Mouse (Mus musculus): Measurements from ENCODE around the gene Ank2. TPM values are rescaled to one million over a fixed set of nuclear protein-coding genes. Genes with fewer than 3 reads are reported as not detected.

Ank2 gene
- polyA plus RNA-seq, 1 experiment = 1.1 TPM

- Histone ChIP-seq H3K4me3 (ENCODE audit: low read depth, low read length) (no peak overlapping the region), H3K36me3 (ENCODE audit: control insufficient read depth, insufficient read depth, low read length) (no peaks in the 10 kb centered on the region), H3K4me1 (ENCODE audit: control insufficient read depth, insufficient read depth, insufficient read length, low read length) (no peaks in the 10 kb centered on the region), H3K27me3 (ENCODE audit: control insufficient read depth, insufficient read depth, low read length) (no peaks in the 10 kb centered on the region), H3K27ac (ENCODE audit: insufficient read depth, low read depth, low read length) (no peak overlapping the region)
- TF ChIP-seq POLR2A (IDR thresholded peaks at IDR 0.05; ENCODE audit: low read depth, low read length) (no peak), CTCF (IDR thresholded peaks at IDR 0.05; ENCODE audit: extremely low read depth, insufficient read length, insufficient replicate concordance, low read depth, low read length) (no peak)
These were observed 250.5 kb downstream of the Ank2 start for GRCm38 (mm10) chr3:127248611-127249010.

GRCm38 (mm10) chr3:127246989-127247708 is 252.0 kb downstream of the Ank2 start:
- H3K4me3 ChIP-seq (ENCODE audit: low read depth, low read length) = no peak overlapping the region
- H3K36me3 ChIP-seq (ENCODE audit: control insufficient read depth, insufficient read depth, low read length) = no peaks in the 10 kb centered on the region
- no peak overlapping the region for H3K27ac ChIP-seq (ENCODE audit: insufficient read depth, low read depth, low read length)
- no peaks in the 10 kb centered on the region for H3K27me3 ChIP-seq (ENCODE audit: control insufficient read depth, insufficient read depth, low read length)
- 77% methylated on average over 11 of the region's 11 CpGs for WGBS
- H3K4me1 ChIP-seq (ENCODE audit: control insufficient read depth, insufficient read depth, insufficient read length, low read length) = no peaks in the 10 kb centered on the region
- TF ChIP-seq POLR2A (IDR thresholded peaks at IDR 0.05; ENCODE audit: low read depth, low read length) (no peak), CTCF (IDR thresholded peaks at IDR 0.05; ENCODE audit: extremely low read depth, insufficient read length, insufficient replicate concordance, low read depth, low read length) (no peak)

- WGBS = 59% methylated on average over 10 of the region's 10 CpGs
- Histone ChIP-seq H3K4me3 (ENCODE audit: low read depth, low read length) (no peak overlapping the region), H3K4me1 (ENCODE audit: control insufficient read depth, insufficient read depth, insufficient read length, low read length) (no peaks in the 10 kb centered on the region), H3K27ac (ENCODE audit: insufficient read depth, low read depth, low read length) (no peak overlapping the region), H3K36me3 (ENCODE audit: control insufficient read depth, insufficient read depth, low read length) (no peaks in the 10 kb centered on the region), H3K27me3 (ENCODE audit: control insufficient read depth, insufficient read depth, low read length) (no peaks in the 10 kb centered on the region)
- TF ChIP-seq CTCF (IDR thresholded peaks at IDR 0.05; ENCODE audit: extremely low read depth, insufficient read length, insufficient replicate concordance, low read depth, low read length) (no peak), POLR2A (IDR thresholded peaks at IDR 0.05; ENCODE audit: low read depth, low read length) (no peak)
These were observed 255.1 kb downstream of the Ank2 start for GRCm38 (mm10) chr3:127243928-127244642.

- no peaks in the 10 kb centered on the region for H3K36me3 ChIP-seq (ENCODE audit: control insufficient read depth, insufficient read depth, low read length)
- no peaks in the 10 kb centered on the region for H3K27me3 ChIP-seq (ENCODE audit: control insufficient read depth, insufficient read depth, low read length)
- no peak overlapping the region for H3K4me3 ChIP-seq (ENCODE audit: low read depth, low read length)
- 82% methylated on average over 11 of the region's 11 CpGs for WGBS
- TF ChIP-seq CTCF (IDR thresholded peaks at IDR 0.05; ENCODE audit: extremely low read depth, insufficient read length, insufficient replicate concordance, low read depth, low read length) (no peak), POLR2A (IDR thresholded peaks at IDR 0.05; ENCODE audit: low read depth, low read length) (no peak)
- H3K27ac ChIP-seq (ENCODE audit: insufficient read depth, low read depth, low read length) = no peak overlapping the region
- no peaks in the 10 kb centered on the region for H3K4me1 ChIP-seq (ENCODE audit: control insufficient read depth, insufficient read depth, insufficient read length, low read length)
These were observed 256.8 kb downstream of the Ank2 start for GRCm38 (mm10) chr3:127242234-127242810.

- Histone ChIP-seq H3K27ac (ENCODE audit: insufficient read depth, low read depth, low read length) (no peak overlapping the region), H3K4me1 (ENCODE audit: control insufficient read depth, insufficient read depth, insufficient read length, low read length) (no peaks in the 10 kb centered on the region), H3K36me3 (ENCODE audit: control insufficient read depth, insufficient read depth, low read length) (no peaks in the 10 kb centered on the region), H3K4me3 (ENCODE audit: low read depth, low read length) (no peak overlapping the region), H3K27me3 (ENCODE audit: control insufficient read depth, insufficient read depth, low read length) (no peaks in the 10 kb centered on the region)
- 79% methylated on average over 5 of the region's 5 CpGs for WGBS
- TF ChIP-seq POLR2A (IDR thresholded peaks at IDR 0.05; ENCODE audit: low read depth, low read length) (no peak), CTCF (IDR thresholded peaks at IDR 0.05; ENCODE audit: extremely low read depth, insufficient read length, insufficient replicate concordance, low read depth, low read length) (no peak)
These were observed 263.9 kb downstream of the Ank2 start for GRCm38 (mm10) chr3:127235271-127235670.

- H3K36me3 ChIP-seq (ENCODE audit: control insufficient read depth, insufficient read depth, low read length) = no peaks in the 10 kb centered on the region
- no peaks in the 10 kb centered on the region for H3K4me1 ChIP-seq (ENCODE audit: control insufficient read depth, insufficient read depth, insufficient read length, low read length)
- TF ChIP-seq CTCF (IDR thresholded peaks at IDR 0.05; ENCODE audit: extremely low read depth, insufficient read length, insufficient replicate concordance, low read depth, low read length) (no peak), POLR2A (IDR thresholded peaks at IDR 0.05; ENCODE audit: low read depth, low read length) (no peak)
- H3K27ac ChIP-seq (ENCODE audit: insufficient read depth, low read depth, low read length) = no peak overlapping the region
- 4% methylated on average over 26 of the region's 26 CpGs for WGBS
- no peaks in the 10 kb centered on the region; the same call in 1 of the 2 replicates for H3K27me3 ChIP-seq (ENCODE audit: control insufficient read depth, insufficient read depth, low read length)
- no peak overlapping the region; the same call in 1 of the 2 replicates for H3K4me3 ChIP-seq (ENCODE audit: low read depth, low read length)
These were observed 273.1 kb downstream of the Ank2 start for GRCm38 (mm10) chr3:127225799-127226730.

All from small intestine, adult 2 months (tissue).